Mouse (Mus musculus) retina, postnatal 1 day (tissue): ENCODE results near the gene Aplnr.

Experiments
- DNase-seq: peaks from one replicate; pipeline ENCODE4 v3.0.0-alpha.2; 2012

Gene Aplnr

DNA sequence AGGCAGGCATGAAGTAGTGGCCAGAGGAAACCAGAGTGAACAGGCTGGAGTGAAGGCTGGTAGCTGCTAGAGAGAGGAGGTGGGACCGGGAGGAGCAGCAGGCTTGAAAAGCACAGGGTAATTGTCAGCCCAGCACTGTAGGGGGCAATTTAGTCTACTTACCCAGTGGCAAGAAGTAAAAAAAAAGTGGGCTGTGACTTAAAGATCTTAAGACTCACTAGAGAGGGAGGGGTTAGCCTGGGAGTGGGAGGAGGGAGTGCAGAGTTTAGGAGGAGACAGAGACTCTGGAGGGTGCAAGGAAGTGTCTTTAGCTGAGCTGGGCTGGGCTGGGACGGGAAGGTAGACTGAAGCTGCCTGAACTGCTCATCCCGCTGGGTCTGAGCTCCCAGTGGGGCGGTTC lies at the start of gene Aplnr:
Gene Aplnr, plus strand, starts transcription at position 137 of the 400 bp plus-strand sequence.
- no peak for DNase-seq

DNA sequence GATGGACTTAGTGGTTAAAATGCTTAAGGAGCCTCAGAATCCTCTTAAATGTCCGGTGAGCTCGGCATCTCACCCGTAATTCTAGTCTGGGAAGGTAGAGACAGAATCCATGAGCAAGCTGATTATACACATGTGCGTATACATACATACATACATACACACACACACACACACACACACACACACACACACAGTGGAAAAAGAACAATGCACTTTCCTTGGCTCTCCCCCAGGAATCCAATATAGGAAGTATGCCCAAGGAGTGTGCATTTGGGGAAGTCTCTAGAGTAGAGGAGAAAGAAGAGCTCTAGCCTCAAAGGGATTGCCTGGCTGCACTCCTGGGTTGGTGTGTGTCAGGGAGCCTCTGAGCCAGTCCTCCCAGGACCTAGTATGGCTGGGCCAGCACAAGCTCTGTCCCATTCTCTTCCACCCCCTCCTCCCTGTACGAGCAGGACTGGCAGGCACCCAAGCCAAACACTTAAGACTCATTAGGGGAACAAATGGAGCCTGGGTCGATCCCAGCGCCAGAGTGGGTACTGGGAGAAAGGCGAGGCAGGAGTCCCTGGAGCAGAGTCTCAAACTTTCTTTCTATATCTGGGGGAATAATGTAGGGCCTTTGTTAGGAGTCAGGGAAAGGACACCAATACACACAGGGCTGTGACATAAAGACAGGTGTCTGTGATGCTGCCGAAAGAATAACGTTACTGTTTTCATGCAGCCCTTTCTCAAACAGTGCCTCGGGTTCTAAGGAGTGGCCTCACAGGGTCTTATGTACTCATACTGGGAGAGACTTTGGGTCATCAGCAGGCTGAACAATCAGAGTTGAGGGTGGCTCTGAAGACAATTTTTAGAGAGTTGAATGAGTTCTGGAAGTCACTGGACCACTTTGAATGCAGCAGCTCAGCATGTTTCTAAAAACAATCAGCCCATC lies 47.0 kb upstream of the Aplnr start:
- DNase-seq: peak; percentile 54

GRCm38 (mm10) chr2:85091325-85091724 lies 44.7 kb upstream of the Aplnr start:
- no peak for DNase-seq

DNA sequence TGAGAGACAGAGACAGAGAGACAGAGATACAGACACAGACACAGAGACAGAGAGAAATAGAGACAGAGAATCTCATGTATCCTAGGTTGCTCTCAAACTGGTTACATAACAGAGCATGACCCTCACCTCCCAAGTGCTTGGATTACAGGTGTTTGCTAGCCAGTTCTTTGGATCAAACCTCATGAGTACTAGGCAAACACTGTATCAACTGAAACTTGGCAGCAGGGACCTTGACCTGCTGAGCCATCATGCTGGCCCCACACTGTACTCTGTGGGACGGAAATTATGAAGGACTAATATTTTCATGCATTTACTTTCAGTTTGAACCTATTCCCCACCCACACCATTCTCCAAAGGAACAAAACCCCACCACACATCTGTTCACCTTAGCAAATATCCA lies 42.6 kb upstream of the Aplnr start:
- no peak for DNase-seq

GRCm38 (mm10) chr2:85095906-85096305 lies 40.1 kb upstream of the Aplnr start:
- DNase-seq: no peak

GRCm38 (mm10) chr2:85098014-85098413 lies 38.0 kb upstream of the Aplnr start:
- DNase-seq: no peak

DNA sequence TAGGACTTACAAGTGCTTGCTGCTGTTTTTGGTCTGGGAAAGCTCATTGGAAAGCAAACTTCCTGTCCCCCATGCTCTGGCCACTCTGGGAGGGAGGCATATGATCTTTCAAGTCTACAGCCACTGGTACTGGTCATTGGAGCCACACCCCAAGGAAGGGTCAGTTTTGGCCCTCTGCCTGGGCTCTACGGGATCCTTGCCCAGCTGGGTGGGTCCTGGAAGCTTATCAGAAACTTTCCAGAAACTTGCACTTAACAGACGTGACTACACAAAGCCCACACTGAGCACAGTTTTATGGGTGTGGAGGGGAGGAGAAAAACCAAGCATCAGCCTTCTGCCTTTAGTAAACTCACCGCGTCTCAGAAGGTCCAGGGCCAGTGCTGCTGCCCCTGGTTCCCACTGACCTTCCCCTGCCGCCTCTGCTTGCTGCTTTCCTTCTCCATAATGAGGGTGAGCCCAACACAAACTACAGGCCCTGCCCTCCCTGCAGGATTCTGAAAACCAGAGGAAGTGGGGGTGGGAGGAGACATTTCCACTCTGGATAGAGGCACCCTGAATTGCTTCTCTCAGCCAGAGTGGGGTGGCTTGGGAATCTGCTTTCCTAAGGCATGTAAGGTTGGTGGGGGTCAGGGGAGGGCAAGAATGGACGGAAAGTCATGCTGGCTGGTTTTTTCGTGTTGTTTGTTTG lies 37.1 kb upstream of the Aplnr start:
- DNase-seq: no peak

GRCm38 (mm10) chr2:85103201-85103600 lies 32.8 kb upstream of the Aplnr start:
- DNase-seq: no peak

GRCm38 (mm10) chr2:85105426-85106013 lies 30.5 kb upstream of the Aplnr start:
- no peak for DNase-seq

- DNase-seq: no peak
Observed at GRCm38 (mm10) chr2:85106068-85106790, 29.8 kb upstream of the Aplnr start.

DNA sequence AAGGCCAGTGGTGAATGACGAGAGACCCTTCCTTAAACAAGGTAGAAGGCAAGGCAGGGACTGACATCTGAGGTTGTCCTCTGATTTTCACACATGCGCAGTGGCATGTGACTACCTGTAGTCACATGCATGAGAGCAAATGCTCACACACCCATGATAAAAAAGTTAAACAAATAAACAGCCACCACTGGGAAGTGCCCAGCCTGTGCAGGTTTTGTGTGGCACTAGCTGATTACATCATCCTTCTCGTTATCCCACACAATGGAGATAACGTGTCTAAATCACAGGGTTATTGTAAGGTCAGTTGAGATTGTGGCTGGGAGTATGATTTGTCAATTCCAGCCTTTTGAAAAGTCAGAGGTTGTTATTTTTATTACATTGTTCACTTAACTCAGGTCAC lies 29.1 kb upstream of the Aplnr start:
- DNase-seq: no peak

DNA sequence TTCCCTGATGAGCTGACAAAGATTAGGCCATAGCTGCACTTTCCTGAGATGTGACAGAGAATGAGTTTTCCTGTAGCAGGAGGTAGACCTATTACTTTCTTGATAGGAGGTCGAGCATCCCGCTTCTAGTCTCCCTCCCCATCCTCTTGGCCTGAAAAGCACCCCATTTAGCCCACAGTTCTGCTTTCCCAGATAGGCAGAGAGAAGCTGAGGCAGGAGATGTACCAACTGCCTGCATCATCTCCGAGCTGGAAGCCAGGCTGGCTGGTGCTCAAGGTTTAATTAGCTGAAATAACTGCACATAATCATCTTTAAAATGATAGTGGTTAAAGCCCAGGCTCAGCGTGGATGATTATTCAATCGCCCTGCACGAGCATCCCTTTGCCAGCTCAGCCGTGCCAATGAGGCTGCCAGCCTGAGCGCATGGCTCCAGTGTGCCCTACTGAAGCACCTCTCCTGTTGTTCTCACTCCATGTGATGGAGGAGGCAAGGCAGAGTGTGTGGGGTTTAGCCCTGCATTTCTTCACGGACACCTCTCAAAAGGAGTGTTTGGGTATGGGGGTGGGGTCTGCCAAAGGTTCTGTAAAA lies 25.6 kb upstream of the Aplnr start:
- no peak for DNase-seq

DNA sequence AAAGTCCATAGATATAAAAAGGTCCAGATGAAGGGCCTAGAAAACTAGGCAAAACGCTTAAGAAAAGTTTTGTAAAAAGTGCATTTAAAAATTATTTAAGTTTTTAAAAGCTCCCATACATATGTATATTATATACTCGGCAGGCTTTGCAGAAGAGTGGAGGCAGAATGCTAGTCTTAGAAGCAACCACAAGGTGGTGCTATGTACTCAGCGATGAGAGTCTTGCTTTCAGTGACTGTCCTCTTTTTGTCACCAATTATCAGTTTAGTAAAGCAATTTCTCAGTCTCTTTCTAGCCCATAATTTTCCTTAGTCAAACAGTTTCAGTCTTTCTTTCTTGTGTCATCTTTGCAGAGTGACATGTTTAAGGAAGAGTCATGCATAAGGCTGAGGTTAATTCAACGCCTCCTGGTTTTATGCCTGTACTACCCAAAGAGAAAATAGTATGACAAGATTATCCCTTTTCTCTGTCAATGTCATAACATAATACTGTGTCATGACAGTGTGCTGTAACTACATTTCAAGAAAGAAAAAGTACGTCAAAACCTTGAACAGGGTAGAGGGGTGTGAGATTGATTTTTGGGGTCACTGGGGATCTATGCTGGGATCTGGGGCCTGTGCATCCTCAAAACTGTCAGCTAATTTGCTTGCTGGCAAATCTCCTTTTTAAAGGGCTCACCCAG lies 12.7 kb upstream of the Aplnr start:
- DNase-seq: peak; percentile 70

DNA sequence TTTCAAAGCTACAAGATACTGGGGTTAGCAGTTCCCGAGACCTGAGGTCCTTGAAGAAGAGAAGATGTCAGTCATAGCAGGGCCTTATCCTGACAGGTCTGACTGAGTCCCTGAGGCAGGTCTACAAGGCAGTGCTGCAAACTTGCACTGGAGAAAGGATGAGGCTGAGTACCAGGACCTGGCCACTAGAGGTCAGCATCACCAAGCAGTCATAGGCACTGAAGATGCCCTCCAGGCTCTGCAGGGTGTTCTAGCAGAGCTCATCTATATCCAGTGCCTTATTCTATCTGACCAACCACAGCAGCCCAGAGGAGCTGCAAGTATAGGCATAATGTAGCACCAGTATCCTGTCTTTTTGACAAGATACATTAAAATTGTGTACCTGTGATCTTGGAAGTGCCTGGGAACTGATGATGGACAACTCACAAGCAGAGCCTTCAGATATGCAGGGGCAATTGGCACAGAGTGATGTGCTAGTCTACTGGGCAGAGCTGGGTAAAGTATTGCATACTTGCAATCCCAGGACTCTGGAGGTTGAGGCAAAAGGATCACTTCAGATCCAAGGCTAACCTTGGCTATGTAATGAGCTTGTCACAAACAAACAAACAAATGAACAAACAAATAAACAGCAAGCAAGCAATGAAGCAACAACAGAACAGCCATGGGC lies 12.0 kb upstream of the Aplnr start:
- peak; percentile 77 for DNase-seq

- DNase-seq: peak; percentile 2
Observed at GRCm38 (mm10) chr2:85129496-85129971, 6.5 kb upstream of the Aplnr start.

DNA sequence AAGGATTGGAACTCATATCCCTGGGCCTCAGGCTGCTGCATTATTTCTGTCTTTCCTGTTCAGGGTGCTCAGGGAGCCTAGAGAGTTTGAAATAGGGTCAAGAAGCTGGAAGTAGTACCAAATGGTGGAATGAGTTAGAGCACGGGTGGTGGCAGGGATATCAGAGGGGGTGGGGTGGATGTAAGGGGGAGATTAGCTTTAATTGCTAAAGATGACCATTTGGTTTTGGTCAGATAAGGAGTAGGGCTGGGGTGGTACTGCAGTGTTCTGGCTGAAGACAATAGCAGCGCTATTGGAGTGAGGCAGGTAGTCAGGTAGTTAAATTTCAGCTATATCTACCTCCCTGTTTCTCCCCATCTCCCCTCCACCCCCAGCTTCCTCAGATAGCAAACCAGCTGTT lies 4.8 kb upstream of the Aplnr start:
- no peak for DNase-seq

- DNase-seq: no peak
Observed at GRCm38 (mm10) chr2:85131724-85132123, 4.3 kb upstream of the Aplnr start.

DNA sequence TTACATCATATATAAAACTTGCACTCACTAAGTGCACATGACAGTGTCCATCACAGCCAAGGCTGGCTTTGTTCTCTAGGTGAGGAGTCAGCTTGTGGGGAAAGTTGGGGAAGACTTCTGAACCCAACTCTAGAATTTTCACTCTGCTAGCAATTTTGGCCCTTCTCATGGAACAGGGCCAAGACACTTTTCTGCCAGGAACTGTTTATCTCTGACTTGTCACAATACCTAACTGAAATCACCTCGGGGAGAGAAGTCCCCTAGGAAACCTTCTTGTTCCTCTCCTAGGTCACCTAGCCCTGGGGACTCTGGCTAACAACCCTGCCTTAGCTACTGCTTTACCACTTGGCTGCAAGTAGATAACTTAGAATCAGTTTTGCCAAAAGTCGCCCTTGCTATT lies 3.8 kb upstream of the Aplnr start:
- DNase-seq: no peak

DNA sequence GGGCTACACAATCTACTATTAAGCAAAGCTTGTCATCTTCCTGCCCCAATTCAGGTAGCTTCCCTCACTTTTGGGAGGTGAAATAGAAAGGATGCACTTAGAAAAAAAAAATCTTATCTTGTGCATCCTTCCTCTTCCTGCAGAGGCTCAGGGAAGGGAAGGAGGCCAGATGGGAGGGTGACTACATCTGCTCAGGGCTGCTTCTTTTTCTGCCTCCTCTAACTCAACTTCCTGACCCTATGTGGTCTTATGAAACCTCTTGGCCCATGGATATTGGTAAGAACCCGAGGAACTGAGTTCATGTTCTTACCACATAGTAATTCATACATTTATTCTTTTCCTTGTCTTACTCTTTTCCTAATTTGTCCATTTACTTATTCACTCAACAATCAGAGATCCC lies 926 bp upstream of the Aplnr start:
- no peak for DNase-seq

DNA sequence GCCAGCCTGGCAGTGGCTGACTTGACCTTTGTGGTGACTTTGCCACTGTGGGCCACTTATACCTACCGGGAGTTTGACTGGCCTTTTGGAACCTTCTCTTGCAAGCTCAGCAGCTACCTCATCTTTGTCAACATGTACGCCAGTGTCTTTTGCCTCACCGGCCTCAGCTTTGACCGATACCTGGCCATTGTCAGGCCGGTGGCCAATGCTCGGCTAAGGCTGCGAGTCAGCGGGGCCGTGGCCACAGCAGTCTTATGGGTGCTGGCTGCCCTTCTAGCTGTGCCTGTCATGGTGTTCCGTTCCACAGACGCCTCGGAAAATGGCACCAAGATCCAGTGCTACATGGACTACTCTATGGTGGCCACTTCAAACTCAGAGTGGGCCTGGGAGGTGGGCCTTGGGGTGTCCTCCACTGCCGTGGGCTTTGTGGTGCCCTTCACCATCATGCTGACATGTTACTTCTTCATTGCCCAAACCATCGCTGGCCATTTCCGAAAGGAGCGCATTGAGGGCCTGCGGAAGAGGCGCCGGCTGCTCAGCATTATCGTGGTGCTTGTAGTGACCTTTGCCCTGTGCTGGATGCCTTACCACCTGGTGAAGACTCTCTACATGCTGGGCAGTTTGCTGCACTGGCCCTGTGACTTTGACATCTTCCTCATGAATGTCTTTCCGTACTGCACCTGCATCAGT lies 951 bp downstream of the Aplnr start:
- no peak for DNase-seq
